Mouse (Mus musculus) right cerebral cortex, postnatal 4 days (tissue): ENCODE measurements around the gene Arsb.
"Not testable (repeated sequence)": the region's sequence is repeated elsewhere in the genome, so short reads cannot be mapped to it uniquely, and the experiment has no call there.

ENCODE experiments used
- DNase-seq: peaks from one replicate; pipeline ENCODE4 v3.0.0-alpha.2; 2022

The Arsb gene

DNA sequence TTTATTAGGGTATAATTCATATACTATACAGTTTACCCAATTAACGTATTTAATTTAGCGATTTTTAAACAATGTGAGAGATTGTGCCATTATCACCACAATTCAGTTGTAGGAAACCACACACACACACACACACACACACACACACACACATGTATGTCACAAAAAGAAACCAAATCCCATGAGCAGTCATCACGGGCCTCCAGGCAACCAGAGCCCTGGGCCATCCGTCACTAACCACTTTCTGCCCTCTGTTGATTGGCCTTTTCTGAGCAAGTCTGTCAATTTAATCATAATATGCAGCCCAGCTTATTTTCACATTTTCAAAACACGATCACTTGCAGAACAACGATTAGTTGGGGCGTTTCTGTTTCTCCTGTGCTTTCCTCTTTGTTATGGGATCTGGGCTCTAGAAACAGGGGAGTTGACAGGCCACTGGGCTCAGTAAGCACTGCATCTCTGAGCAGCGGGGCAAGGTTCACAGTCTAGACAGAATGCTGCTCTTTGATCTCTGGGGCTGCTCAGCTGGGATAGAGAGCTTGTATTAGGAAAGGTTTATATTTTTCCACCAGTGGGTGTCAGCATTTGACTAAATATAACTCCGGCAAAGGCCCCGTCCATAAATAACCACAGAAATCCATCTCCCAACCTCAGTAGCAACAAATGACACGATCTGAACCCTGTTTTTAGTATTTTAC is 21.7 kb downstream of the Arsb start:
- DNase-seq = no peak

GRCm38 (mm10) chr13:93793643-93794182 is 22.3 kb downstream of the Arsb start:
- no peak for DNase-seq

GRCm38 (mm10) chr13:93797011-93797600 is 25.7 kb downstream of the Arsb start:
- DNase-seq = no peak

DNA sequence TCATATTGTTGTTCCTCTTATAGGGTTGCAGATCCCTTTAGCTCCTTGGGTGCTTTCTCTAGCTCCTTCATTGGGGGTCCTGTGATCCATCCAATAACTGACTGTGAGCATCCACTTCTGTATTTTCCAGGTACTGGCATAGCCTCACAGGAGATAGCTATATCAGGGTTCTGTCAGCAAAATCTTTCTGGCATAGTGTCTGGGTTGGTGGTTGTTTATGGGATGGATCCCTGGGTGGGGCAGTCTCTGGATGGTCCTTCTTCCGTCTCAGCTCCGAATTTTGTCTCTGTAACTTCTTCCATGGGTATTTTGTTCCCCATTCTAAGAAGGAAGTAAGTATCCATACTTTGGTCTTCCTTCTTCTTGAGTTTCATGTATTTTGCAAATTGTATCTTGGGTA is 38.9 kb downstream of the Arsb start:
- not testable (repeated sequence) for DNase-seq

DNA sequence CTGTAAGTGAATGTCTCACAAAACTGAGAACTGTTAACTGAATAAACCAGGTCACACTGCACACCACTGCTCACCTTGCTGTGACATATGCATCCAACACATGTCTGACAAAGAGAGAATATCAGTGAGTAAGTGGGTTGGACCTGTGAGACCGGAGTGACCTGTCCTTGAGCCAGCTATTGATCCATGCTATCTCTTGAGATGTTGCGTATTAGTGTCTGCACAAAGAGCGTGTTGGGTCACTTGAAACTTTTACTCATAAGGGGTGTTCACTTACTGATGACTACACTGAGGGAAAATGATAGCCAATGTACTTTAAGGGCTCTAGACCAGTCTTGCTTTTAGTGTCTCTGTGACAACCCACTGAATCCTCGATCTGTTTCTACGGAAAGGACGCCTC is 42.7 kb downstream of the Arsb start:
- no peak for DNase-seq

DNA sequence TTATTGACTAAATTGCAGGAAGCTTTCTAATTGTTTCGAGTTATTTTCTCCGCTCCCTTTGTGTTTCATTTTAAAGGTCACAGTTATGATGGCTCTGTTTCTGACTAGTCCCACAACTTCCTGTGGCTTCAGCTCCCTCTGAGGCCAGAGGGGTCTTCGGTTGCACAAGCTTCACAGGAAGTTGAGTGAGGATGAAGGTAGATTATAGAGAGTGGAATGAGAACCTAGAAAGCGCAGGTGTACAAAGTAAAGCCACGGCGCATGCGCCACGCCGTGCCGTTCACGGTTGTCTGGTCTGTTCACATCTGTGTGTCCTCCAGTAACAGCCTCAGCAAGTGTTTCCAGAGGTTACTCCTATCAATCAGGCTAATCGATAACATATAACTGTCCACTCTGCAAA is 43.2 kb downstream of the Arsb start:
- no peak for DNase-seq

GRCm38 (mm10) chr13:93815128-93815527 is 43.7 kb downstream of the Arsb start:
- no peak for DNase-seq

- DNase-seq = no peak
Measured at GRCm38 (mm10) chr13:93816127-93816526, 44.7 kb downstream of the Arsb start.

DNA sequence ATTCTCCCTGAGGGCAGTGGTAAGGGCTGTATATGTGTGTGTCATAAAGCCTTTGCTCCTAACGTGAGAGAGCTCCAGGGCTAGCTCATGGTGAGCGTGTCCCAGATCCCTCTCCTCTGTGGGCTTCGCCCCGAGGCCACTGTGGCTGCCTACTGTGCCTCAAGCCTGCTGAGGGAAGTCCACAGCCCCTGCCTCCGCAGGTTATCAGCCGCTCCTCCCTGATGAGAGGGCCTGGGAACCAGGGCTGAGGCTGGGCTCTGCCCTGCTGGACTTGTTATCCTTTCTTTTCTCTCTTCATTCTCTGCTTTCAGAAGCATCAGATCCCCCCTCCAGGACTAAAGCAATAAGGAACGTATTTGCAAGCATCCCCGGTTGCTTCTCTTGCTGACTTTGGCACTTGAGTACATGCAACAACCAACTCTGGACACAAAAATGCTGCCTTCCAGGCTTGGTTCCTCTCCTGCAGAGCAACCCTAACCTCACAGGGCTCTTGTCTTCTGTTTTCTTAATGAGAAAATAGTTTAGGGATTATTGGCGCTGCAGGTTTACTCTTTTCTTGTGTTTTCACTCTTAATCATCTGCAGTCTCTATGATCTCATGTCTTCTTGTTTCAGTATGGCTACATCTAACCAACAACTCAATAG is 45.4 kb downstream of the Arsb start:
- no peak for DNase-seq

- DNase-seq = no peak
Measured at GRCm38 (mm10) chr13:93820173-93820572, 48.7 kb downstream of the Arsb start.

- no peak for DNase-seq
Measured at GRCm38 (mm10) chr13:93822001-93822400, 50.6 kb downstream of the Arsb start.

GRCm38 (mm10) chr13:93825792-93826558 is 54.5 kb downstream of the Arsb start:
- DNase-seq = no peak

GRCm38 (mm10) chr13:93827745-93828144 is 56.3 kb downstream of the Arsb start:
- DNase-seq = no peak

DNA sequence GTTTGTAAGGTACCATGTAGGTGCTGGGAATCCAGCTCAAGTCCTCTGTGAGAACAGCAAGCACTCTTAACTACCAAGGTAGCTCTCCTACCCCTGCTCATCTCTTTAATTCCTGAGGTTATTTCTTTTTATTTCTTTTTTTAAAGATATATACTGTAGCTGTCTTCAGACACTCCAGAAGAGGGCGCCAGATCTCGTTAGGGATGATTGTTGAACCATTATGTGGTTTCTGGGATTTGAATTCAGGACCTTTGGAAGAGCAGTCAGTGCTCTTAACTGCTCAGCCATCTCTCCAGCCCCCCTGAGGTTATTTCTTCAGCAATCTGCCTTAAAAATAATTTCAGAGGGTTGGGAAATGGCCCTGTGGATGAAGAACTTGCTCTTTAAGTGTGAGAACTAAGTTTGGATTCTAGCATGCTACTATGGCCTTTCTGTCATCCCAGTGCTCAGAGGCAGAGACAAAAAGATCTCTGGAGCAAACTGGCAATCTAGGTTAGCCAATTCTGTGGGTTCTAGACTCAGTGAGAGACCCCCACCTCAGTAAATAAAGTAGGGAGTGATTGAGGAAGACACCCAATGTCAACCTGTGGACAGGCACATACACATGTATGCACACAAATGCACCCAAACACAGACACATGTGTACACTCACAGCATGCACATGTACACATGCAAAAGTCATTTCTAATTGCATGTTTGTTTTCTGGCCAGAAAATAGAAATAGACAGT is 58.3 kb downstream of the Arsb start:
- no peak for DNase-seq

- DNase-seq = no peak
Measured at GRCm38 (mm10) chr13:93830294-93830645, 58.8 kb downstream of the Arsb start.

GRCm38 (mm10) chr13:93837481-93838225 is 66.2 kb downstream of the Arsb start:
- no peak for DNase-seq

DNA sequence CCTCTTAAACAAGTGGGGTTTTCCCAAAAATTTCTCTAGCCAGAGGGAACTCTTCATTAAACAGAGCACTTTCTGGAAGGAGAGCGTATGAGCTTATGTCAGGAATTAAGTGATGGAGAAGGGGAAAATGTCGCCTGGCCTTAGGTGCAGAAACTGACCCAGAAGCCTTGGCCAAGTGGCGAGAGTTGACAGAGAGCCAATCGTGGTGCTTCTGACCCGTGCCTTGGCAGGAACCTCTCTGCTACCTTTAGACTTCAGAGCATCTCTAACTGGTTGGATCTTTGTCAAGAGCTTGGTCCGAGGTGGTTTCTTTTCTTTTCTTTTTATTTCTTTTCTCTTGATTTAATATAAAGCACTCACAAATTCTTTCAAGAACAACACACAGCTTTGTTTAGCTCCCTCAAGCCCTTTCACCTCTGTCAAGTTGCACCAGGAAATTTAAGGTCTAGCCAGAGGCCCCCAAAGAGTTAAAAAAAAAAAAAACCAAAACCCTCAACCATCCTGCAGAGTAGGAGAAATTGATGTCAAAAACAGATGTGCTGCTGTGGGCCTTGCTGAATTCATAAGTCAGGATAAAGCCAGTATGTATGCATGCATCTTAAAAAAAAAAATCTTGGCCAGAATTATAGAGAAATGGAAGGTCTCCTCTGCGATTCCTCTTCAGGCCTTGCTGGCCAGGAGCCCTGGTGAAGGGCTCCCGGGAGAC is 67.2 kb downstream of the Arsb start:
- no peak for DNase-seq

DNA sequence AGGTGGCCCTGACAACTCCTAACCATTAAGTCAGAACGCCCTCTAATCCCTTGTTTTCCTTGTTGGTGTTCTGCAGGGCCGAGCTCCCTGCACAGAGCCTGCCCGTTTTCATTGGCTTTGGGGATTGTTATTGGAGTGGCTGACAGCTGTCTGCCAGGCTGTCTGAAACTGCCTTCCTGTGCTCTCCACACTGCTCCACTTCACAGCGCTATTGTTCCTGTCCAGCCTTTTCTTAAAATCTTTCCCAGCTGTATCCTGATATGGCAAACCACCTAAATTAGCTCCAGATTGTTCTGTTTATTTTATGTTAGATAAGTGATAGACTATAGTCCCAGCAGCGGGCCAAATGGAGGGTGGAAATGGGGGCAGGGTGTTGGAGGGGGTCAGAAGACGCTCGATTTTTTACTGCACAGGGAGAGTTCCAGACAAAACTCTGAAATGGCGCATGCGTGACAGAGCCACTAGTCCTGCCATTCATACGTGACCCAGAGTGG is 67.8 kb downstream of the Arsb start:
- no peak for DNase-seq

DNA sequence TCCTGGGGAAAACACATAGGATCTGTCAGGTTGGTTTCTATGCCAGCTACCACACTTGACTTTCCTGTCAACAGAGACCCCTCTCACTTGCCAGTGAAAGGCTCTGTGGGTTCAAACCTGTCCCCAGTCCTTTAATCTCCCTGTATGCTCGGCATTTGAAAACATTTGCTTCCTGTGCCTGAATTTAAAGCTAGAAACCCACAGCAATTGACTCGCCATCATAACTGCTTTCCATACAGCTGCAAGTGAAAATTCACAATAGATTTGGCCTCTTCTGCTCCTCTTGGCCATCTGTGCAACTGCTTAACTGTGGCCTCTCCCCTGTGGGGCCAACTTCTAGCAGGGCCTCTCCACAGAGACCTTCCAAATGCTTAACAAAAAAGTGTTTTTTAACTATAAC is 68.3 kb downstream of the Arsb start:
- no peak for DNase-seq

- no peak for DNase-seq
Measured at GRCm38 (mm10) chr13:93840146-93840545, 68.7 kb downstream of the Arsb start.
